Mouse (Mus musculus): Measurements from ENCODE around the gene Per3.
A peak's percentile ranks its signal among the peaks of the same experiment; 100 is the strongest.

The Per3 gene

GRCm38 (mm10) chr4:151044037-151044943 lies at the start of gene Per3:
Gene Per3 (minus strand): TSS chr4:151044665.
- peak; percentile 94 for DNase-seq (ENCODE audit: low read depth, low spot score)

- DNase-seq (ENCODE audit: low read depth, low spot score), result no peak
Measured at GRCm38 (mm10) chr4:151089270-151089669, 44.8 kb upstream of the Per3 start, which contains the start of gene Gm13090. Gene Gm13090 (plus strand): TSS chr4:151089570.

GRCm38 (mm10) chr4:151088819-151089218 lies 44.4 kb upstream of the Per3 start:
- no peak for DNase-seq (ENCODE audit: low read depth, low spot score)

GRCm38 (mm10) chr4:151087358-151087757 lies 42.9 kb upstream of the Per3 start:
- DNase-seq (ENCODE audit: low read depth, low spot score), result no peak

GRCm38 (mm10) chr4:151083027-151083426 lies 38.6 kb upstream of the Per3 start:
- no peak for DNase-seq (ENCODE audit: low read depth, low spot score)

- no peak for DNase-seq (ENCODE audit: low read depth, low spot score)
Measured at GRCm38 (mm10) chr4:151081977-151082376, 37.5 kb upstream of the Per3 start.

GRCm38 (mm10) chr4:151081355-151081754 lies 36.9 kb upstream of the Per3 start:
- no peak for DNase-seq (ENCODE audit: low read depth, low spot score)

GRCm38 (mm10) chr4:151074817-151075216 lies 30.4 kb upstream of the Per3 start:
- no peak for DNase-seq (ENCODE audit: low read depth, low spot score)

- DNase-seq (ENCODE audit: low read depth, low spot score), result peak; percentile 73
Measured at GRCm38 (mm10) chr4:151073108-151073744, 28.8 kb upstream of the Per3 start.

GRCm38 (mm10) chr4:151070962-151071361 lies 26.5 kb upstream of the Per3 start:
- DNase-seq (ENCODE audit: low read depth, low spot score), result no peak

GRCm38 (mm10) chr4:151068751-151069150 lies 24.3 kb upstream of the Per3 start:
- DNase-seq (ENCODE audit: low read depth, low spot score), result no peak

- no peak for DNase-seq (ENCODE audit: low read depth, low spot score)
Measured at GRCm38 (mm10) chr4:151059566-151059965, 15.1 kb upstream of the Per3 start.

- DNase-seq (ENCODE audit: low read depth, low spot score), result no peak
Measured at GRCm38 (mm10) chr4:151058634-151059033, 14.2 kb upstream of the Per3 start.

GRCm38 (mm10) chr4:151057347-151058321 lies 13.2 kb upstream of the Per3 start, which contains the start of gene Vamp3:
Gene Vamp3 (minus strand): TSS chr4:151057963.
- peak; percentile 100 for DNase-seq (ENCODE audit: low read depth, low spot score)

- DNase-seq (ENCODE audit: low read depth, low spot score), result no peak
Measured at GRCm38 (mm10) chr4:151051162-151051561, 6.7 kb upstream of the Per3 start.

- DNase-seq (ENCODE audit: low read depth, low spot score), result no peak
Measured at GRCm38 (mm10) chr4:151046524-151046923, 2.1 kb upstream of the Per3 start.

GRCm38 (mm10) chr4:151044944-151045570 lies 592 bp upstream of the Per3 start:
- DNase-seq (ENCODE audit: low read depth, low spot score), result peak; percentile 34

GRCm38 (mm10) chr4:151043281-151043680 lies 1.2 kb downstream of the Per3 start:
- DNase-seq (ENCODE audit: low read depth, low spot score), result no peak

GRCm38 (mm10) chr4:151041506-151041905 lies 3.0 kb downstream of the Per3 start:
- DNase-seq (ENCODE audit: low read depth, low spot score), result no peak

GRCm38 (mm10) chr4:151037800-151038199 lies 6.7 kb downstream of the Per3 start:
- DNase-seq (ENCODE audit: low read depth, low spot score), result no peak

- DNase-seq (ENCODE audit: low read depth, low spot score), result no peak
Measured at GRCm38 (mm10) chr4:151036521-151036920, 7.9 kb downstream of the Per3 start.

Measured in CD4-positive, CD25-positive, alpha-beta regulatory T cell, adult 2 months (primary cell).